Mouse (Mus musculus) CH12.LX (cell line): Measurements from ENCODE around the gene Rangrf.

Experiments
- CHD2 ChIP-seq: IDR thresholded peaks from 2 replicates; pipeline ENCODE4 v1.6.1; 2011; ENCODE audit warnings: low read length, improper control_type of control experiment
- CTCF ChIP-seq, 2 experiments: IDR thresholded peaks in 1 of 2; conservative IDR thresholded peaks in 1 of 2; 2 replicates each; pipeline ENCODE4 v1.5.1; 2011 to 2012; ENCODE audit warnings: low read depth in 2 of 2, low read length in 2 of 2, improper control_type of control experiment in 1 of 2, inconsistent platforms in 1 of 2, mild to moderate bottlenecking in 1 of 2, moderate library complexity in 1 of 2
- E2F4 ChIP-seq: IDR thresholded peaks from 2 replicates; pipeline ENCODE4 v1.6.1; 2011; ENCODE audit warnings: low read depth, low read length, improper control_type of control experiment; ENCODE audit not compliant: insufficient replicate concordance
- EP300 ChIP-seq: IDR thresholded peaks from 2 replicates; pipeline ENCODE4 v1.6.1; 2011; ENCODE audit warnings: low read length, improper control_type of control experiment
- GABPA ChIP-seq: IDR thresholded peaks from 2 replicates; pipeline ENCODE4 v1.6.1; 2012; ENCODE audit warnings: low read depth, low read length, improper control_type of control experiment, inconsistent platforms; ENCODE audit not compliant: insufficient replicate concordance
- POLR2A ChIP-seq: IDR thresholded peaks from 2 replicates; pipeline ENCODE4 v1.6.1; 2011; ENCODE audit warnings: low read depth, mild to moderate bottlenecking, improper control_type of control experiment, low read length
- USF1 ChIP-seq: IDR thresholded peaks from 2 replicates; pipeline ENCODE4 v1.6.1; 2014; ENCODE audit warnings: low read depth, mild to moderate bottlenecking, inconsistent platforms, low read length, improper control_type of control experiment

GRCm38 (mm10) chr11:68924749-68925148, 50.2 kb downstream of the Rangrf start:
- TF ChIP-seq EP300 (no peak), CTCF (conservative IDR thresholded peaks at IDR 0.05 in 1 of 2, IDR thresholded peaks at IDR 0.05 in 1 of 2; ENCODE audit: low read depth in 2 of 2, low read length in 2 of 2) (no peak), E2F4 (no peak), POLR2A (no peak), CHD2 (no peak), GABPA (no peak), USF1 (no peak)
